Mouse (Mus musculus): Measurements from ENCODE around the gene Ubac2. TPM values are rescaled to one million over a fixed set of nuclear protein-coding genes. Genes with fewer than 3 reads are reported as not detected.

The Ubac2 gene
- polyA plus RNA-seq, 1 experiment from 2014 or later, result 69.4 TPM

DNA sequence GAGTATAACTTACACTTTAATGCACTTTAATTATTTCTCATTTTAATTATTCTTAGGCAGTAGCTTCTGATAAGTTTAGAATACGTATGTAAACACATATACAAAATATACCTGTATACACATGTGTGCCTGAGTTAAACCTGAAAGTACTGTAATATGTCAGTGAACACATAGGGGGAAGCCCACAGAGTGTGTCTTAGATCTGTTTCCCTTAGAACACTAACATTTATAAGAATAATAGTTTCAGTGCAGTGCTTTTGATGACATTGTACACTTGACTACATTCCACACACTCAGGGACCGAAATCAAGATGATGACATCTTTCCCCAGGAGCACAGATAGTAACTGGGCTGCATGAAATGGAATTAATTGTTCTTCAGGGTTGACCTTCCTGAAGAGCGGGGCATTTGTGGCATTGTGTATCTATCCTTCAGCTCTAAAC lies 81.1 kb downstream of the Ubac2 start:
- Histone ChIP-seq H3K9me3 (no peaks in the 10 kb centered on the region), H3K4me3 (no peak overlapping the region), H3K4me1 (replicated peaks) (peaks cover 10% of the 10 kb centered on the region; the same call in 1 of the 2 replicates), H3K36me3 (peaks cover 4% of the 10 kb centered on the region; the same call in 1 of the 2 replicates), H3K27me3 (ENCODE audit: insufficient read depth, poor library complexity, severe bottlenecking) (no peaks in the 10 kb centered on the region), H3K27ac (no peak overlapping the region)
- no peak for DNase-seq (ENCODE audit: low spot score)
- 94% methylated on average over 3 of the region's 3 CpGs for WGBS

DNA sequence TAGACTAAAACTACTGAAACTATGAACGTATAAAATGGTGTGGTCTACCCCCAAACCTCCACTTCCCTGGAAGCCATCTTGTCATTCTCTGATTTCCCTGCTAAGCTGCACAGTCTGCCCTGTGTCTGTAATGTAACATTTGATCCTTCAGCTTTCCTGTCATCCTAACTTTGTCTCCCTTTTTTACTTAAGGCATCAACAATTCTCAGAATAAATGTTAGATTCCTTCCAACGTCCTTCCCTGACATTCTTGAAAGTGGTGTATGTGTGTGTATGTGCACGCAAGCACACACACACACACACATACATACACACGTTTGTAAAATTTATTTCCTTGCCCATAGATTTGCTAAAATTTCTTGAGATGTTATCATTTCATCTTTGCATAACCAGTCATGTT lies 81.6 kb downstream of the Ubac2 start:
- WGBS, result 93% methylated on average over 4 of the region's 4 CpGs
- Histone ChIP-seq H3K27me3 (ENCODE audit: insufficient read depth, poor library complexity, severe bottlenecking) (no peaks in the 10 kb centered on the region), H3K27ac (no peak overlapping the region), H3K36me3 (no peaks in the 10 kb centered on the region), H3K4me1 (replicated peaks) (peaks cover 10% of the 10 kb centered on the region; the same call in 1 of the 2 replicates), H3K4me3 (no peak overlapping the region), H3K9me3 (no peaks in the 10 kb centered on the region)
- DNase-seq (ENCODE audit: low spot score), result no peak

DNA sequence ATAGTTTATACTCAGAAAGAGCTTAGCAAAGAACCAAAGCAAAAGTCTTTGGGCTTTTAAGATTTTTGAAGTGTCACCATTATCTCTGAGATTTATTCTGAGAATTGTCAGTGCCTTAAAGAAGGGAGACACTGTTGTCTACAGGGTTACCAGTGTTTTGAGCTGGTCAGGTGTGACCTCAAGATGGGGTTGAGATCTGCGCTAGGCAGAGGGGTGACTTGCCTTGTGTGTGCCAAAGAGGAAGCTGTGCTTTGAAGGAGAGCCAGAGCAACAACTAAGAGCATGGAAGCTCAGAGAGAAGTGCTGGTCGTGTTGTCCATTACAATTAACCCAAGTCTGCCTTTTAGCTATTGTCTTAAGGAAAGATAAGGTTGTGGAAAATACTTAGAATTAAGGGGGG lies 82.1 kb downstream of the Ubac2 start:
- Histone ChIP-seq H3K27me3 (ENCODE audit: insufficient read depth, poor library complexity, severe bottlenecking) (no peaks in the 10 kb centered on the region), H3K27ac (no peak overlapping the region), H3K36me3 (no peaks in the 10 kb centered on the region), H3K9me3 (no peaks in the 10 kb centered on the region), H3K4me1 (replicated peaks) (peaks cover 10% of the 10 kb centered on the region; the same call in 1 of the 2 replicates), H3K4me3 (no peak overlapping the region)
- WGBS, result 82% methylated on average over 2 of the region's 2 CpGs
- DNase-seq (ENCODE audit: low spot score), result no peak

DNA sequence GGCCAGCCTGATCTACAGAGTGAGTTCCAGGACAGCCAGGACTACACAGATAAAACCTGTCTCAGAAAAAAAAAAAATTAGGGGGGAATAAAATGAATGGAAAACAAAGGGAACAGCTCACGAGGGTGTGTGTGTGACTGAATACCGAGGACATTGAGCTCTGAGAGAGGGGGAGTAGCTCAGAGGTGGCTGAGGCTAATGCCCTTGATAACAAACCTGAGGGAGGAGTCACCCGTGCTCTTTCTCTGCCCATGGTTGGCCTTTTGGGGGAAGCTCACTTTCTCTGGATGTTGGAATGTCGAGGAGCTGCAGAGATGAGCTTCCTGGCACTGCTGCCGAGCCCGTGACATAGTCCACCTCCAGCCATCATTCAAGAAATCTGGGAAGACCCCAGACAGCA lies 82.6 kb downstream of the Ubac2 start:
- H3K27me3 ChIP-seq (ENCODE audit: insufficient read depth, poor library complexity, severe bottlenecking), result no peaks in the 10 kb centered on the region
- peak overlapping the region; percentile 50; the same call in 1 of the 2 replicates for H3K27ac ChIP-seq
- no peak for DNase-seq (ENCODE audit: low spot score)
- WGBS, result 75% methylated on average over 6 of the region's 6 CpGs
- H3K4me3 ChIP-seq, result no peak overlapping the region
- no peaks in the 10 kb centered on the region for H3K9me3 ChIP-seq
- peaks cover 12% of the 10 kb centered on the region; the same call in 1 of the 2 replicates for H3K4me1 ChIP-seq (replicated peaks)
- no peaks in the 10 kb centered on the region for H3K36me3 ChIP-seq

DNA sequence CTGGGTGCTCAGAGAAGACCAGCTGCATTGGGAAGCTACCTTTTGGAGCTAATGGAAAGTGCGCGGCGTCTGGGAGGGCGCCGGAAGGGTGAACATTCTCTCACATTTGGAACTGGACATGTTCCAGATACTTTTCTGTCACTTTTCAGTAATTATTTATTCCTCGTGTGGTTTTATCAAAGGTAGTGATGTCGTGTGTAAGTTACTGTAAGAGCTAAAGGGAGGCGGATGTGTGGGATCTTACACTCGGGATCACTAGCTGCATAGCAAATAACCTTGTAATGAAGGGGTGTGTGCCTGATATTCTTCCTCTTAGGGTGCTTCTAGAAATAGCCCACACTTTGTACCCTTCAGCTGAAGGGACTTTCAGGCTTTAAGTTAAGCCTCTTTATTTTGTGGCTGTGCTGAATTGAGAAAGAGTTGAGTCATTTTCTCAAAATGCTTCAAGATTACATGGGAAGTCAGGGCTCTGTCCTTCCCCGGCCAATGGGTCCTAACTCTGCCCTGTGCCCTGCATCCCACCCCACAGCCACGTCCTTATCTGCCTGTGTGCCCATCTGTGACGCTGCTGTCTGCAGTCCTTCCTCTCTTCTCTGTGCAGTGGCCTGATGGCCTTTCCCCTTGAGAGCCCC lies 83.2 kb downstream of the Ubac2 start:
- Histone ChIP-seq H3K4me1 (replicated peaks) (peaks cover 12% of the 10 kb centered on the region; the same call in 1 of the 2 replicates), H3K27me3 (ENCODE audit: insufficient read depth, poor library complexity, severe bottlenecking) (no peaks in the 10 kb centered on the region), H3K9me3 (no peaks in the 10 kb centered on the region), H3K27ac (peak overlapping the region; percentile 50; the same call in 1 of the 2 replicates), H3K36me3 (no peaks in the 10 kb centered on the region), H3K4me3 (no peak overlapping the region)
- WGBS, result 89% methylated on average over 12 of the region's 12 CpGs
- DNase-seq (ENCODE audit: low spot score), result no peak

DNA sequence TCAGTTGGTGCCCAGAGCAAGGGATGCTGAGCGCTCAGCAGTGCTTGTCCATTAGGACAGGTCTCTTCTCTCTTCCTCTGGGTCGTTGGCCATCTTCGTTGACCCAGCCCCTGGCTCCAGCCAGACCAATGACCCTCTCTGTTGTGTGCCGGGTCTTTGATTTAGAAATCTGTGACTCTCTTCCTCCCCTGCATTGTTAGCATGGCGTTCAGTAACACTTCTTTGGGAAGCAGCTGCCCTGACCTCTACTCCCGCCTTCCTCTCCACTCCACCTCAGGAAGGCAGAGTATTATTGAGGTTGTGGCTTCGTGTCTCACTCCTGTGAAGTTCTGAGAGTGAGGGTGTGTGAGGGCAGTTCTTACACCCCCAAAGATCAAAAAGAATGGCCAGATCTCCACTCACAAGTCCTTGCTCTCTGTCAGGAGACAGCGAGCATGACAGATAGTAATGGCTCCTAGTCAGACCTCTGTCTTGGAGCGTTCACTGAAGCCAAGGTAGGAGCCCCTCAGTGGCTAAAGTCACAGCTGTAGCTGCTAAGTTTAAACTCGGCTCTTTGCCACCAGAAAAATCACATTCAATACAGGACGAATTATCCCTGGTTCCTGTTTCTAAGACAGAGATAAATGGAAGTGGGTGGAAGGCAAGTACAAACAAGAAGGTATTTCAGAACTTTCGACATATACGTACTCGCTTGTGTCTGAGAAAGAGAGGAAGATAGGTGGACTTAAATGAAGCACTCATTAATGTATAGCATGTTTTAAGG lies 83.9 kb downstream of the Ubac2 start:
- Histone ChIP-seq H3K27me3 (ENCODE audit: insufficient read depth, poor library complexity, severe bottlenecking) (no peaks in the 10 kb centered on the region), H3K36me3 (no peaks in the 10 kb centered on the region), H3K4me3 (no peak overlapping the region), H3K27ac (0 out of 2 replicates have a peak overlapping the region, but pooled peaks have one; percentile 17), H3K9me3 (no peaks in the 10 kb centered on the region), H3K4me1 (replicated peaks) (peaks cover 12% of the 10 kb centered on the region; the same call in 1 of the 2 replicates)
- no peak for DNase-seq (ENCODE audit: low spot score)
- 74% methylated on average over 14 of the region's 14 CpGs for WGBS

DNA sequence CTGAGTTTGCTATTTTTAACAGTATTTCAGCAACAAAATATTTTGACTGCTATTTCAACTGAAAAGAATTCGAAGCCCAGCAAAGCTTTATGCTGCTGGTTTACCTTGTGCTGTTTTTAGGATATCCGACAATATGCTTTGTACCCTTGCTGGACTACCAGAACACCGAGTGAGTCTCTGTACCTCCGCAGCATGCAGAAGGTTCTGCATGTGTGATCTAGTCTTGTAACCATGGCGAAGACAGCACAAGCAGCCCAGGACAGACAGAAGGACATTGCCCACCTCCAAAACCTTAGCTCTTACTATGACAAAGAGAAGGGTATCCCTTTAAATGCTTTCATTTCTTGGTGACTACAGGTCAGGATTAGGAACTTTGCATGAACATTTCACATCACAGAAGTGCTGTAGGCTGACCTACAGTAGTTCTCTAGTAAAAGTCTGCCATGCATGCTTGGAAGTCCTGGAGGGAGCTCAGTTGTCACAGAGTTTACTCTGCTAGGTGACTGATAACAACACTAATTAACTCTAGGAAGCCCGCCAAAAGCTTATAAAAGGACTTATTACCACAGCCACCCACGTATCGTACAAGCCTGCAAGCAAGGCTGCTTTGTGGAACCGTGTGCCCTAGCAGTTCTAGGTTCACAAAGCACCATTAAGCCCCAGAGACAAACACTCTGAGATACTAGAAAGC lies 85.0 kb downstream of the Ubac2 start:
- Histone ChIP-seq H3K4me3 (no peak overlapping the region), H3K36me3 (no peaks in the 10 kb centered on the region), H3K27ac (0 out of 2 replicates have a peak overlapping the region, but pooled peaks have one; percentile 9), H3K9me3 (no peaks in the 10 kb centered on the region), H3K4me1 (replicated peaks) (peaks cover 12% of the 10 kb centered on the region; the same call in 1 of the 2 replicates), H3K27me3 (ENCODE audit: insufficient read depth, poor library complexity, severe bottlenecking) (no peaks in the 10 kb centered on the region)
- 90% methylated on average over 9 of the region's 9 CpGs for WGBS
- DNase-seq (ENCODE audit: low spot score), result no peak

DNA sequence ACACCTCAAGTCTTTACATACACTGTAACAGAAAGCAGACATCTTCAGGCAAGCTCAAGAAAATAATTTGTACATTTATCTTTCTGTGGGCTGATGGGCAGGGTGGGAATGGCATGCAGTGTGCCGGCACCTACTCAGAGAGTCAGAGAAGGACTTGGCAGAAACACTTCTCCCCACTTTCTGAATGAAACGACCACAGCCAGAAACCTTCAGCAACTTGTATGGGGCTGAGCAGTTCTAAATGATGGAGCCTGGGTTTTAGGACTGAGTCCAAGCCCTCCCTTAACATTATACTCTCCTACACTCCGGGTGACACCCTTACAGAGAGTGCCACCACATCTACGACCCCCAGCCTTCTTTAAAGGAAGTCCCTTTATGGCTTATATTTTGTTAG lies 85.5 kb downstream of the Ubac2 start:
- no peaks in the 10 kb centered on the region for H3K9me3 ChIP-seq
- peaks cover 12% of the 10 kb centered on the region; the same call in 1 of the 2 replicates for H3K4me1 ChIP-seq (replicated peaks)
- 87% methylated on average over 4 of the region's 4 CpGs for WGBS
- no peak overlapping the region for H3K4me3 ChIP-seq
- no peak for DNase-seq (ENCODE audit: low spot score)
- 0 out of 2 replicates have a peak overlapping the region, but pooled peaks have one; percentile 9 for H3K27ac ChIP-seq
- no peaks in the 10 kb centered on the region for H3K27me3 ChIP-seq (ENCODE audit: insufficient read depth, poor library complexity, severe bottlenecking)
- H3K36me3 ChIP-seq, result no peaks in the 10 kb centered on the region

DNA sequence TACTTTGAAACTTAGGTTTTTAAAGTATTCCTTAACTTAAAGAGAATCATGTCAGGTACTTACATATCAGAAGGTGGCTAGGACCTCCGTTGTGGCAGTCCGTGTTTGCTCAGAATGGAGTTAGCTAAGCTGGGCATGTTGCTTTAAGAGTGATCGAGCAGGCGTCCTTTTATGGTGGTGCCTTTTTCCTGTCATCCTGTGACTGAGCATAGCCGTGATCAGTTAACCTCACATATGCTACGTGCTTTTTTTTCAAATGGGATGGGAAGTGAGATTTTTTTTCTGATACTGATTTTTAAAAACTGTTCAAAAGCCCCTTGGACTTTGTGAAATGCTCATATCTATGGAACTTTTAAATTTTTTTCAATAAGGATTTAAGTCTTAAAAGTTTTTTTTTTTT lies 86.6 kb downstream of the Ubac2 start, which contains the start of gene Gpr183:
TSS of gene Gpr183 (minus strand) at position 206 of the 400 bp plus-strand sequence.
- no peak for DNase-seq (ENCODE audit: low spot score)
- Histone ChIP-seq H3K9me3 (no peaks in the 10 kb centered on the region), H3K4me1 (replicated peaks) (peaks cover 12% of the 10 kb centered on the region; the same call in 1 of the 2 replicates), H3K4me3 (no peak within 1 kb of the TSS), H3K36me3 (no peaks in the 10 kb centered on the region), H3K27me3 (ENCODE audit: insufficient read depth, poor library complexity, severe bottlenecking) (no peaks in the 10 kb centered on the region), H3K27ac (0 out of 2 replicates have a peak within 1 kb of the TSS, but pooled peaks have one; percentile 9)
- WGBS, result 70% methylated on average over 6 of the region's 6 CpGs

DNA sequence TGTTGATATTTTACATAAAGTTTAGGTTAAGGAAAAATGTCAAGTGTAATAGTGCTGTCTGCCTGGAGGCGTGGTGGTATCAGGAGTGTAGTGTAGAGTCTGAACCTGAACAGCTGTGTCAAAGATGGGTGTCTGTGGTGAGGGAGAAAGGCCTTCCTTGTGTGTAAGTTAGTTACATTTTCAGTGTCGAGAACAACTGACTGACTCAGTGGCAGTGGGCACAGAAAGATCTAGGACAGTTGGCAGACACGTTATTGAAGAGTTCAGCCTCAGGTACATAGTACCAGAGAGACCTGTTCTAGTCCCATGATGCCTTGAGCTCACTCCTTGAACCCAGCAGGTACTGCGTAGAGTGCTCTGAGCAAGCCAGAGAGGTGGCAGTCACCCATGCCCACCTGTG lies 87.0 kb downstream of the Ubac2 start:
- no peak overlapping the region for H3K27ac ChIP-seq
- H3K36me3 ChIP-seq, result no peaks in the 10 kb centered on the region
- 93% methylated on average over 4 of the region's 4 CpGs for WGBS
- H3K27me3 ChIP-seq (ENCODE audit: insufficient read depth, poor library complexity, severe bottlenecking), result no peaks in the 10 kb centered on the region
- H3K4me3 ChIP-seq, result no peak overlapping the region
- peaks cover 12% of the 10 kb centered on the region; the same call in 1 of the 2 replicates for H3K4me1 ChIP-seq (replicated peaks)
- DNase-seq (ENCODE audit: low spot score), result no peak
- no peaks in the 10 kb centered on the region for H3K9me3 ChIP-seq

DNA sequence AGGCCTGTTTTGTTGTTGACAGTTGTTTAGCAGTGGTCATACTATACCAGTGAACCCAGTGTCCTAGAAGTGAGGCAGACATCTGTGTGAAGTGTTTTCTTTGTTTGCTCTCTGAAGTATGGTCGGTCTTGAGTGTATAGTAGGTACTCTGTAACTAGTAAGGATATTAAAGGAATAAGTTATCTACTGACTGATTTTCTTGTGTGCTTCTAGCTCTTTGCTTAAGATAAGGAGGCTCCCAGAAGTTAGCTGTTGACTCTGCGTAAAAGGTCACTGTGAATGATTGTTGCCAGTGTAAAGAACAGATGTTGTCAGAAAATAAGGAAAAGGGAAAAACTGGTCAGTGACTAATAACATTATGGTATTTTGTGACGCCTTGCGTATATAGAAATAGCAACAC lies 88.7 kb downstream of the Ubac2 start:
- Histone ChIP-seq H3K27me3 (ENCODE audit: insufficient read depth, poor library complexity, severe bottlenecking) (no peaks in the 10 kb centered on the region), H3K4me1 (replicated peaks) (peaks cover 4% of the 10 kb centered on the region; the same call in 1 of the 2 replicates), H3K27ac (no peak overlapping the region), H3K4me3 (no peak overlapping the region), H3K9me3 (no peaks in the 10 kb centered on the region), H3K36me3 (no peaks in the 10 kb centered on the region)
- 92% methylated on average over 4 of the region's 4 CpGs for WGBS
- no peak for DNase-seq (ENCODE audit: low spot score)

DNA sequence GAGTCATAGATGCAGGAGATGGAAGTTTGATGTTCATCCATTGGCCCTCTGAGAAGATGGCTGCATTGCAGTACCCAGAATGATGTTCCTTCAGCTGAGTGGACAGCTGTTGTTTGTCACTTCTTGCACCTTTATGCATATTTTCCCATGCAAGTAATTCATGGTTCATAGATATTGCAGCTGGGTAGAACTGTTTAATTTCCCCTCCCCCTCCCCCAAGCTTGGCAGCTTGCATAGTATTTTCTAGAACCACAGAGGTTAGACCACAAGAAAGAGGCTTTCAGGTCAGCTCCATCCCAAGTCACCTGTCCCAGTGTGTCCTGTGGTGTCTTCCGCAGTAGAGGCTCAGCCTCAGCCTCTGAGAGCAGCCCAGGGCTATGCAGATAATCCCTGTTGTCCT lies 92.0 kb downstream of the Ubac2 start:
- no peak for DNase-seq (ENCODE audit: low spot score)
- no peak overlapping the region for H3K27ac ChIP-seq
- H3K27me3 ChIP-seq (ENCODE audit: insufficient read depth, poor library complexity, severe bottlenecking), result no peaks in the 10 kb centered on the region
- H3K9me3 ChIP-seq, result no peaks in the 10 kb centered on the region
- H3K4me3 ChIP-seq, result no peak overlapping the region
- 80% methylated on average over 1 of the region's 1 CpGs for WGBS
- H3K4me1 ChIP-seq (replicated peaks), result 0 out of 2 replicates have a peak, but pooled peaks cover 2% of the 10 kb centered on the region
- H3K36me3 ChIP-seq, result peaks cover 12% of the 10 kb centered on the region

All from hindbrain, embryonic 10.5 days (tissue).